Mouse (Mus musculus) liver, adult 2 months (tissue): ENCODE data around the gene Mapkapk2. TPM values are rescaled to one million over a fixed set of nuclear protein-coding genes. Genes with fewer than 3 reads are reported as not detected.

Source experiments
- DNase-seq: peaks from one replicate; pipeline ENCODE4 v3.0.0-alpha.2; 2011; ENCODE audit warnings: low read depth, low spot score; ENCODE audit errors: extremely low read depth
- H3K27ac ChIP-seq: fragments of 200-500 bp; replicated peaks from 2 replicates; pipeline ENCODE4 v1.5.1; 2012; ENCODE audit warnings: low read depth, mild to moderate bottlenecking, control low read depth, inconsistent platforms, low read length; ENCODE audit not compliant: insufficient read depth
- H3K27me3 ChIP-seq: fragments of 200-500 bp; 2 replicates; pipeline ENCODE4 v1.6.1; 2012; ENCODE audit warnings: mild to moderate bottlenecking, moderate library complexity, low read length, inconsistent platforms; ENCODE audit not compliant: control insufficient read depth, insufficient read depth
- H3K36me3 ChIP-seq: fragments of 200-500 bp; 2 replicates; pipeline ENCODE4 v1.6.1; 2012; ENCODE audit warnings: low read length, inconsistent platforms; ENCODE audit not compliant: control insufficient read depth, insufficient read depth
- H3K4me1 ChIP-seq: fragments of 200-500 bp; 2 replicates; pipeline ENCODE4 v1.6.1; 2011; ENCODE audit warnings: low read length; ENCODE audit not compliant: control insufficient read depth, insufficient read depth
- H3K4me3 ChIP-seq: fragments of 200-500 bp; 2 replicates; pipeline ENCODE4 v1.5.1; 2011; ENCODE audit warnings: low read depth, mild to moderate bottlenecking, control low read depth, low read length, moderate library complexity; ENCODE audit not compliant: insufficient read depth
- H3K79me2 ChIP-seq: fragments of 200-500 bp; 2 replicates; pipeline ENCODE4 v1.6.1; 2012; ENCODE audit warnings: inconsistent platforms, mild to moderate bottlenecking, low read length, moderate library complexity; ENCODE audit not compliant: control insufficient read depth, insufficient read depth
- H3K9ac ChIP-seq: fragments of 200-500 bp; 2 replicates; pipeline ENCODE4 v1.6.1; 2012; ENCODE audit warnings: low read depth, mild to moderate bottlenecking, control low read depth, inconsistent platforms, low read length
- CTCF ChIP-seq: fragments of 200-500 bp; IDR thresholded peaks from 2 replicates; pipeline ENCODE4 v1.5.1; 2011; ENCODE audit warnings: low read depth, low read length, control low read depth
- POLR2A ChIP-seq: fragments of 200-500 bp; IDR thresholded peaks from 2 replicates; pipeline ENCODE4 v1.6.1; 2011; ENCODE audit warnings: low read length, control low read depth; ENCODE audit not compliant: insufficient read depth; ENCODE audit errors: extremely low read depth
- WGBS: fragments of 180-500 bp; shearing (Covaris S2); methylation state at CpG from one replicate; pipeline ENCODE4 v1.1.7; 2018; 5-methylcytosine and 5-hydroxymethylcytosine counted together
- polyA plus RNA-seq: library from polyadenylated mRNA; depleted of rRNA; stranded (reverse); fragments of >200 nt; gene quantifications from 2 replicates; pipeline ENCODE4 v1.2.3, GENCODE M21; 2012
- total RNA-seq: library from RNA; depleted of rRNA; stranded (reverse); fragments of >200 nt; gene quantifications from 2 replicates; pipeline ENCODE4 v1.2.3, GENCODE M21; 2014

Gene Mapkapk2
- total and polyA plus RNA-seq, 2 experiments, result 30.0 to 45.4 TPM

GRCm38 (mm10) chr1:131107575-131108308, 10.1 kb upstream of the Mapkapk2 start:
- Histone ChIP-seq H3K27ac (no peak overlapping the region), H3K79me2 (no peaks in the 10 kb centered on the region), H3K9ac (no peak overlapping the region), H3K36me3 (no peaks in the 10 kb centered on the region), H3K27me3 (no peaks in the 10 kb centered on the region), H3K4me3 (no peak overlapping the region), H3K4me1 (0 out of 2 replicates have a peak, but pooled peaks cover 1% of the 10 kb centered on the region)
- 56% methylated on average over 10 of the region's 10 CpGs for WGBS
- TF ChIP-seq CTCF (no peak), POLR2A (no peak)
- DNase-seq, result no peak

DNA sequence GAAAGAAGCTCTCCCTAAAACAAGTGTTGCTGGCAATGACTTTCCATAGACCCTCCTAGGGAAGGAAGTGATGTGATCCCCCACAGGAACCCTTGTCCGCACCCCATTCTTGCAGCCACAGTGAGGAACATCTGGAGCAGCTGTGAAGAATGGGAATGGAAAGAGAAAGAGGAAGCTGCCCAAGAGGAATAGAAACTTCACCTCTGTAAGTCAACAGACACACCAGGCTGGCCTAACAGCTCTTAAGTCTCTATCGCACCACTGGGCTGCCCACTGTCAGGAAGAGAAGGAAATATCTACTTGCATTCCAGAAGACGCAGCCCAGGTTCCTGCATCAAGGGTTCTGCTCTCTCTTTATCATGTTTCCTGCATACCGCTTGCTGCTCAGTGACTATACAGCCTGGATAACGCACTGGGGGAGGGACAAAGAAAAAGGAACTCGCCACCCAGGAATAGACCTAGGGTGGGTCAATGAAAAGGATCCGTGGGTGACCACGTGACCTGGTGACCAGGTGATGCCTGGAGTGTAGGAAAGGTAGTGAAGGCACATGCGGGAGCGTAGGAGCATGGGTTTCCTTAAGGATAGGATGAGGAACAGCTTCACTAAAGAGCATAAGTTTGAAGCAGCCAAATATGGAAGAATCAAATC, 6.3 kb upstream of the Mapkapk2 start:
- WGBS, result 79% methylated on average over 10 of the region's 10 CpGs
- Histone ChIP-seq H3K4me3 (no peak overlapping the region), H3K27ac (peak overlapping the region; percentile 42)

GRCm38 (mm10) chr1:131100808-131101207, 3.2 kb upstream of the Mapkapk2 start:
- no peaks in the 10 kb centered on the region for H3K36me3 ChIP-seq
- peaks cover 9% of the 10 kb centered on the region for H3K79me2 ChIP-seq
- H3K27ac ChIP-seq, result no peak overlapping the region
- DNase-seq, result no peak
- WGBS, result 83% methylated on average over 1 of the region's 1 CpGs
- no peak overlapping the region for H3K9ac ChIP-seq
- no peak for TF ChIP-seq POLR2A
- no peak for TF ChIP-seq CTCF
- H3K4me1 ChIP-seq, result peaks cover 2% of the 10 kb centered on the region; the same call in 1 of the 2 replicates
- H3K27me3 ChIP-seq, result no peaks in the 10 kb centered on the region
- no peak overlapping the region for H3K4me3 ChIP-seq

More for the DNA sequence above, 6.3 kb upstream of the Mapkapk2 start:
- no peak for DNase-seq
- H3K79me2 ChIP-seq, result no peaks in the 10 kb centered on the region
- H3K9ac ChIP-seq, result no peak overlapping the region
- H3K27me3 ChIP-seq, result no peaks in the 10 kb centered on the region
- no peaks in the 10 kb centered on the region for H3K4me1 ChIP-seq
- no peaks in the 10 kb centered on the region for H3K36me3 ChIP-seq
- TF ChIP-seq CTCF, result no peak
- TF ChIP-seq POLR2A, result no peak

GRCm38 (mm10) chr1:131096803-131097699, 575 bp downstream of the Mapkapk2 start:
- no peaks in the 10 kb centered on the region for H3K27me3 ChIP-seq
- peak overlapping the region; percentile 81 for H3K27ac ChIP-seq
- under 1% methylated on average over 84 of the region's 98 CpGs for WGBS
- H3K79me2 ChIP-seq, result peaks cover 40% of the 10 kb centered on the region
- H3K4me3 ChIP-seq, result peak overlapping the region; percentile 98
- DNase-seq, result no peak
- peak overlapping the region; percentile 85 for H3K9ac ChIP-seq
- no peaks in the 10 kb centered on the region for H3K36me3 ChIP-seq
- TF ChIP-seq POLR2A, result no peak
- no peak for TF ChIP-seq CTCF
- H3K4me1 ChIP-seq, result peaks cover 32% of the 10 kb centered on the region

DNA sequence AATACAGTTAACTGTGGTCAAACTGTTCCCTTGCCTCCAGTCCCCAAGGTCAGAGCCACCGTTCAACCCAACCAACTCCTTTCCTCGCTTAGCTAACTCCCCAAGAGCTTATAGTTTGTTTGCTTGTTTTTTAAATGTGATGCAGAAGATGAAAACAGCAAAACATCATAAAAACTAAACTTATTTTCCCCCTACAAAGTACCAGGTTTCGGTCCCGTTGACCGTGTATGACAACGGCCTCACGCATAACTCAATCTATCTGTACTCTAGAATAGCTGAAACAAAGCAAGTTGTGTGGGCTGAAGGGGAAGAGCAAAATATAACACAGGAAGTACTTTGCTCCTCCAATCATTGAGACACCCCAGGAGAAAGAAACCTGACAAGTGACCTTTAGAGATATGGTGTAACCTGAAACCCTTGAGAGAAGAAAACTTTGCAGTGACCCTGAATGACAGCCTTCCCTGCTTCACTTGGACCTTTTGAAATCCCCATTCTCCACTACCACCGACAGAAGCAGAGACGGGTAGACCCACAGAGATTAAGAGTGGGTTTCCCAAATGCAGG, 1.4 kb downstream of the Mapkapk2 start:
- Histone ChIP-seq H3K27me3 (no peaks in the 10 kb centered on the region), H3K4me3 (peak overlapping the region; percentile 98), H3K27ac (peak overlapping the region; percentile 81), H3K36me3 (no peaks in the 10 kb centered on the region), H3K79me2 (peaks cover 42% of the 10 kb centered on the region), H3K4me1 (peaks cover 39% of the 10 kb centered on the region), H3K9ac (peak overlapping the region; percentile 85)
- WGBS, result 3% methylated on average over 9 of the region's 9 CpGs
- DNase-seq, result peak; percentile 68
- no peak for TF ChIP-seq CTCF
- no peak for TF ChIP-seq POLR2A
